Mouse (Mus musculus): ENCODE data around the gene Ctnnd1. TPM values are rescaled to one million over a fixed set of nuclear protein-coding genes. Genes with fewer than 3 reads are reported as not detected.

The Ctnnd1 gene
- polyA plus RNA-seq, 1 experiment from 2014 or later: 30.1 TPM

DNA sequence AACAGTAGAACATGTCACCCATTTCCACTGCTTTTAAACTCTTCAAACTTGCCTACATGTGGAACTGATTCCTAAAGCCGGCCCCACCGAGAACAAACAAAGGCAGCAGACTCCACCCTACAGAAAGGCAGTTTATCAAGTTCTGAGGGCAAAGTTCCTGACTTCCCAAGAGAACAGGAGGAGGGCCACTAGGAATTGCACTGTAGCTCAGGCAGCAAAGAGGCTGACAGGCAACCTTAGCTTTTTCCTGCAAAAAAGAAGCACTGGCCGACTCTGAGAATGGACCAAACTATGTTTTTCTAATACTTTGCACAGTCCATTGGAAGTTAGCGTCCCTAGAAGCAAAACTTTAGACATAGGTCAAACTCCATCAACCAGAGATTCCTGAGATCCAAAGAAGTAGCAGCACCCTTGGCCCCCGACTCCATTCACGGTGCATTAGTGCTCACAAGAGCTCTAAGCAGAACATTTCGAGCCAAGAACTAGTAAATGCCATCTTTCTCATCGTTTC lies 14.3 kb downstream of the Ctnnd1 start:
- H3K4me2 ChIP-seq (ENCODE audit: low read depth, low read length): peak overlapping the region; percentile 8; the same call in 1 of the 2 replicates
- no peaks in the 10 kb centered on the region for H3K27me3 ChIP-seq (ENCODE audit: control insufficient read depth, insufficient read depth, low read length)
- no peaks in the 10 kb centered on the region; the same call in 1 of the 2 replicates for H3K36me3 ChIP-seq (ENCODE audit: control insufficient read depth, insufficient read depth, low read length)
- no peak overlapping the region for H3K4me3 ChIP-seq (ENCODE audit: low read depth, low read length)
- ATAC-seq (ENCODE audit: low read depth): no peak
- H3K27ac ChIP-seq (ENCODE audit: low read depth, low read length): peak overlapping the region; percentile 88
- no peak overlapping the region for H3K9ac ChIP-seq (replicated peaks; ENCODE audit: low read depth, low read length)
- peaks cover 36% of the 10 kb centered on the region; the same call in 1 of the 2 replicates for H3K4me1 ChIP-seq (ENCODE audit: control insufficient read depth, insufficient read depth, low read length)
- no peaks in the 10 kb centered on the region for H3K9me3 ChIP-seq (ENCODE audit: control insufficient read depth, low read length)
- 23% methylated on average over 8 of the region's 8 CpGs for WGBS

DNA sequence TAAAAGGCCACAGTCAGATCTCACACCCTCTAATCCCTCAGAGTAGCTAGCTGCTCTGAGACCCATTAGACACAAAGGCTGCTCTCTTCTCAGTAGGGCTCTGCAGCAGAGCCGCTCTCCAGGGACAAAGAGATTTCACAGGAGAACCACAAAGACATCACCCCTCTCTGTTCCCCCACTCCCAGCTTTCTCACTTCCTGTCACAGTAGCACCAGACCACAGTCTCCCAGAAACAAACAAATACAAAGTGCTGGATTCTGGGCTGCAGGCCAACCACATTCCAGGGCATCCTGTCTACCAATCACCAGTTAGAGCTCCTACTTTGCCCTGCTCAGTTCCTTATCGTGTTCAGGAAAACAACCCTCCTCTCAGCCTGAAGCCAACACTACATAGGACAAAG lies 15.0 kb downstream of the Ctnnd1 start:
- no peaks in the 10 kb centered on the region for H3K27me3 ChIP-seq (ENCODE audit: control insufficient read depth, insufficient read depth, low read length)
- H3K4me2 ChIP-seq (ENCODE audit: low read depth, low read length): peak overlapping the region; percentile 8; the same call in 1 of the 2 replicates
- WGBS: 6% methylated on average over 2 of the region's 2 CpGs
- H3K4me1 ChIP-seq (ENCODE audit: control insufficient read depth, insufficient read depth, low read length): peaks cover 36% of the 10 kb centered on the region; the same call in 1 of the 2 replicates
- H3K9me3 ChIP-seq (ENCODE audit: control insufficient read depth, low read length): no peaks in the 10 kb centered on the region
- H3K4me3 ChIP-seq (ENCODE audit: low read depth, low read length): no peak overlapping the region
- no peak overlapping the region for H3K9ac ChIP-seq (replicated peaks; ENCODE audit: low read depth, low read length)
- peak overlapping the region; percentile 88 for H3K27ac ChIP-seq (ENCODE audit: low read depth, low read length)
- ATAC-seq (ENCODE audit: low read depth): peak; percentile 91
- H3K36me3 ChIP-seq (ENCODE audit: control insufficient read depth, insufficient read depth, low read length): no peaks in the 10 kb centered on the region; the same call in 1 of the 2 replicates

DNA sequence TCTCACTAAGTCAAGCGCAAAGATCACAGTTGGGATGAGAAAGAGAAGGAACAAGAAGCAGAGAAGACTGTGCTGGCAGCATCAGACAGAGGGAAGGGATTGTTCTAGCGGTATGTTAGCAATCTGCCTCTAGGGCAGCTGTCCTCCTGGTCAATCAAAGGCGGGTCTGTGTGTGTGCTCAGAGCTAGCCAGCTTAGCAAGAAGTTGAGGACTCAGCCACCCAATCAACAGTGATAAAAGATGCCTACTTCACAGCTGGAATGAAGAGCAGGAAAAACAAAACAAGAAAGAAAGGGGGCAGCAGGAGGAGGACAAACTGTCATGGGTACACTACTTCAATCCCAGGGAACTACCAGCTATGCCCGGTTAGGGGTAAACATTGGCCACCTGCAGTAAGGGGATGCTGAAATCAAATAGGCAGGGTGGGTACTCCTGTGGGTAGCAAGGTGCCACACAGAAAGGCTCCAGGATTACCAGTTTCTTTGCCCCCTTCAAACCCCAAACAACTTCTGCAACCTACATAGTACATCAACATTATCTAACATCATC lies 15.6 kb downstream of the Ctnnd1 start:
- Histone ChIP-seq H3K9ac (replicated peaks; ENCODE audit: low read depth, low read length) (no peak overlapping the region), H3K4me1 (ENCODE audit: control insufficient read depth, insufficient read depth, low read length) (peaks cover 36% of the 10 kb centered on the region; the same call in 1 of the 2 replicates), H3K27me3 (ENCODE audit: control insufficient read depth, insufficient read depth, low read length) (no peaks in the 10 kb centered on the region), H3K9me3 (ENCODE audit: control insufficient read depth, low read length) (no peaks in the 10 kb centered on the region), H3K36me3 (ENCODE audit: control insufficient read depth, insufficient read depth, low read length) (no peaks in the 10 kb centered on the region; the same call in 1 of the 2 replicates), H3K27ac (ENCODE audit: low read depth, low read length) (peak overlapping the region; percentile 88), H3K4me2 (ENCODE audit: low read depth, low read length) (peak overlapping the region; percentile 26; the same call in 1 of the 2 replicates), H3K4me3 (ENCODE audit: low read depth, low read length) (no peak overlapping the region)
- 30% methylated on average over 4 of the region's 4 CpGs for WGBS
- ATAC-seq (ENCODE audit: low read depth): peak; percentile 33; the same call in 1 of the 2 replicates

DNA sequence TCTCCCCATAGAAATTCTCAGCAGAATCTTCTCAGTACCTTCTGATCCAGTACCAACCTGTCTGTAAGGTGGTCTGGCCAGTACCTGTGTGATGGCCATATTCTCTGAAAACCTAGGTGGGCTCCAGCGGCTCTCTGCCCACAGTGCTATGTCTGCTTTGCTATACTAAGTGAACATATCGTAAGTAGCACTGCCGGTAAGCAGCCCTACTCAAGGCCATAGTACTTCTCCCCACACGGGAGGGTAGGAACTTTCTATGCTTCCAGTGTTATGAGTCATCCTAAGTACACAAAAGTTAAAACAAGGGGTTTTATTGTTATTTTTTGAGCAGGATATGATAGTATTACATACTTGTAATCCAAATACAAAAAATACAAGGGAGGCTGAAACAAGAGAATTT lies 16.6 kb downstream of the Ctnnd1 start:
- Histone ChIP-seq H3K36me3 (ENCODE audit: control insufficient read depth, insufficient read depth, low read length) (no peaks in the 10 kb centered on the region), H3K9ac (replicated peaks; ENCODE audit: low read depth, low read length) (no peak overlapping the region), H3K27me3 (ENCODE audit: control insufficient read depth, insufficient read depth, low read length) (no peaks in the 10 kb centered on the region), H3K27ac (ENCODE audit: low read depth, low read length) (no peak overlapping the region), H3K9me3 (ENCODE audit: control insufficient read depth, low read length) (no peaks in the 10 kb centered on the region), H3K4me3 (ENCODE audit: low read depth, low read length) (no peak overlapping the region), H3K4me2 (ENCODE audit: low read depth, low read length) (no peak overlapping the region), H3K4me1 (ENCODE audit: control insufficient read depth, insufficient read depth, low read length) (peaks cover 36% of the 10 kb centered on the region; the same call in 1 of the 2 replicates)
- ATAC-seq (ENCODE audit: low read depth): no peak
- 81% methylated on average over 4 of the region's 4 CpGs for WGBS

DNA sequence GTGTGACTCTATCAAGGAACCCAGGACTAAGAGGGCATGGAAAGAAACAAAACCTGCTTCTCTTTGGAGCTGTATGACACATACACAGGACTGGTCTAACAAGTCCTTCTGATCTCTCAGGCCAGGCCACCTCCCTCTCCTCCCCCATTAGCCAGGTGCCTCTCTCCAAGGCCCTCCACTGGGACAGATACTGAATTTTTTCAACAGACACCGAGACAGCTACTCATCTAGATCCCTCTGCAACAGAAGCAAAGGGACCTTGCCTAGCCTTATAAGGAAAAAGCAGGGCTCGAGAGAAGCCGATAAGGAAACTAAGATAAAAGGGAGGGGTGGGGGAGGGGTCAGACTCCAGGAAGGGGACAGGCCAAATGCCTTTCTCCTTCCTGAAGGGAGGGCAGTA lies 17.6 kb downstream of the Ctnnd1 start:
- H3K4me3 ChIP-seq (ENCODE audit: low read depth, low read length): no peak overlapping the region
- H3K36me3 ChIP-seq (ENCODE audit: control insufficient read depth, insufficient read depth, low read length): no peaks in the 10 kb centered on the region
- ATAC-seq (ENCODE audit: low read depth): no peak
- H3K27ac ChIP-seq (ENCODE audit: low read depth, low read length): no peak overlapping the region
- no peak overlapping the region for H3K4me2 ChIP-seq (ENCODE audit: low read depth, low read length)
- H3K9me3 ChIP-seq (ENCODE audit: control insufficient read depth, low read length): no peaks in the 10 kb centered on the region
- peaks cover 26% of the 10 kb centered on the region; the same call in 1 of the 2 replicates for H3K4me1 ChIP-seq (ENCODE audit: control insufficient read depth, insufficient read depth, low read length)
- no peak overlapping the region for H3K9ac ChIP-seq (replicated peaks; ENCODE audit: low read depth, low read length)
- H3K27me3 ChIP-seq (ENCODE audit: control insufficient read depth, insufficient read depth, low read length): no peaks in the 10 kb centered on the region
- 17% methylated on average over 3 of the region's 3 CpGs for WGBS

DNA sequence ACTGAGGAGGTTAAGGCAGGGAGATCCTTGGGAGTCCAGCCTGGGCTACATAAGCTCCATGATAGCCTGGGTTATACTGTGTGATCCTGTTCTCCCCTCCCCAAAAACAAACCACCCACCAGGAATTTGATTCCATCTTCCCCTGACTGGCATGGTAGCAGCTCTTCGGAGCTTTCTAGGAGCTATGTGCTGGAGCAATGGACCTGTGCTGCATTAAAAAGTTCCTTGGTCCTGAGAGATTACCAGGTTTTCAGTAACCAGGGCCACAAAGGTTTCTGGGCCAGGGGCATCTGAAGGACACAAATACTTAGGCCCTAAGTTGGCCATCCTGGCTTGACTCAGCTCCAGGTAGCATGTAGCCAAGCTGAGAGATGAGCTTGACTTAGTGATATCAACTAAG lies 18.6 kb downstream of the Ctnnd1 start:
- Histone ChIP-seq H3K27me3 (ENCODE audit: control insufficient read depth, insufficient read depth, low read length) (no peaks in the 10 kb centered on the region), H3K4me2 (ENCODE audit: low read depth, low read length) (no peak overlapping the region), H3K4me1 (ENCODE audit: control insufficient read depth, insufficient read depth, low read length) (peaks cover 22% of the 10 kb centered on the region; the same call in 1 of the 2 replicates), H3K4me3 (ENCODE audit: low read depth, low read length) (no peak overlapping the region), H3K9ac (replicated peaks; ENCODE audit: low read depth, low read length) (no peak overlapping the region), H3K36me3 (ENCODE audit: control insufficient read depth, insufficient read depth, low read length) (no peaks in the 10 kb centered on the region), H3K9me3 (ENCODE audit: control insufficient read depth, low read length) (no peaks in the 10 kb centered on the region), H3K27ac (ENCODE audit: low read depth, low read length) (no peak overlapping the region)
- no peak for ATAC-seq (ENCODE audit: low read depth)
- WGBS: 100% methylated on average over 1 of the region's 1 CpGs

DNA sequence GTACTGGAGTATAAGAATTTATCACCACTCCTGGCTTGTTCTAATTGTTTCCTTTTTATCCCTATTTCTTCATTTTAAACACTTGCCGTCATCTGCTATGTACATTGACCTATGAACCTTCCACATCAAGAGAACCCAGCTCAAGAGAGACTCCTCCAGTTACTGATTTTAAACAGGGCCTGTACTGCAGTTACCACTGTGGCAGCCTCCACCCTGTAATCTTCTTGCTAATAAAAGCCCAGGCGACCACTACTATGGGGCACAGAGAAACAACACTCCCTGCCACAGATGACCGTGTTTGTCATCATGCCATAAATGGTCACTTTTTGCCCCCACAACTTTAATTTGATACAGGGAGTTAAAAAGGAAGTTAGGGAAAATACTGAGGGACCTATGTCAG lies 23.5 kb downstream of the Ctnnd1 start:
- no peaks in the 10 kb centered on the region for H3K27me3 ChIP-seq (ENCODE audit: control insufficient read depth, insufficient read depth, low read length)
- ATAC-seq (ENCODE audit: low read depth): no peak
- no peaks in the 10 kb centered on the region for H3K9me3 ChIP-seq (ENCODE audit: control insufficient read depth, low read length)
- 45% methylated on average over 3 of the region's 3 CpGs for WGBS
- H3K9ac ChIP-seq (replicated peaks; ENCODE audit: low read depth, low read length): no peak overlapping the region
- H3K27ac ChIP-seq (ENCODE audit: low read depth, low read length): no peak overlapping the region
- H3K4me3 ChIP-seq (ENCODE audit: low read depth, low read length): no peak overlapping the region
- H3K36me3 ChIP-seq (ENCODE audit: control insufficient read depth, insufficient read depth, low read length): 0 out of 2 replicates have a peak, but pooled peaks cover 4% of the 10 kb centered on the region
- no peaks in the 10 kb centered on the region for H3K4me1 ChIP-seq (ENCODE audit: control insufficient read depth, insufficient read depth, low read length)
- no peak overlapping the region for H3K4me2 ChIP-seq (ENCODE audit: low read depth, low read length)

DNA sequence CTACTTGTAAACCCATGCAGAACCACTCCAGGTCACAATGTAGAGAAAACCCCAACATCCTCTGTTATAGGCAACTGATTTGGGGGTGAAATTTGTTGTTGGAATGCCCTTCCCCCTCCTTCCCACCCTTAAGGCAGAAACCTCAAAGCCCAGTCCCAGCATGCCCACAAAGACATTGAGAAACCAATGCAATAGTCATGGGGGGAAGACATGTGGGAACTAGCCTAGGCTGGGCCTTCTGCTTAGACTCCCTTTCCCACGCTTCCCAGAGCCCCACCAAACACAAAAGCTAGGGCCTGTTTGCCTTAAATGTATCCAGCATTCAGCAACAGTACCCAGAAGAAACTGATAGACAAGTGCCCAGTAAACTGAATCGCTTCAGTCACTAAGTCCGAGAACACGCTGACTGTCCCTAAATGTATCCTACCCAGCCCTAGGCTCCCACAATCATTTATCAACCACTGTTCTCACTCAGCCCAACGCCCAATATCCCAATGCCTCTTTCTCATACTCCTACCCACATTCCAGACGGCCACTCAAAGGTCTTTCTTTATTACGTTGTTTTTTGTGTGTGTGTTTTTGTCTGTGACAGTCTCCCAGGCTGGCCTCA lies 24.1 kb downstream of the Ctnnd1 start:
- WGBS: 62% methylated on average over 7 of the region's 7 CpGs
- H3K9ac ChIP-seq (replicated peaks; ENCODE audit: low read depth, low read length): no peak overlapping the region
- H3K4me3 ChIP-seq (ENCODE audit: low read depth, low read length): no peak overlapping the region
- H3K9me3 ChIP-seq (ENCODE audit: control insufficient read depth, low read length): no peaks in the 10 kb centered on the region
- no peaks in the 10 kb centered on the region for H3K4me1 ChIP-seq (ENCODE audit: control insufficient read depth, insufficient read depth, low read length)
- H3K4me2 ChIP-seq (ENCODE audit: low read depth, low read length): no peak overlapping the region
- no peak overlapping the region for H3K27ac ChIP-seq (ENCODE audit: low read depth, low read length)
- no peak for ATAC-seq (ENCODE audit: low read depth)
- H3K27me3 ChIP-seq (ENCODE audit: control insufficient read depth, insufficient read depth, low read length): no peaks in the 10 kb centered on the region
- 0 out of 2 replicates have a peak, but pooled peaks cover 4% of the 10 kb centered on the region for H3K36me3 ChIP-seq (ENCODE audit: control insufficient read depth, insufficient read depth, low read length)

DNA sequence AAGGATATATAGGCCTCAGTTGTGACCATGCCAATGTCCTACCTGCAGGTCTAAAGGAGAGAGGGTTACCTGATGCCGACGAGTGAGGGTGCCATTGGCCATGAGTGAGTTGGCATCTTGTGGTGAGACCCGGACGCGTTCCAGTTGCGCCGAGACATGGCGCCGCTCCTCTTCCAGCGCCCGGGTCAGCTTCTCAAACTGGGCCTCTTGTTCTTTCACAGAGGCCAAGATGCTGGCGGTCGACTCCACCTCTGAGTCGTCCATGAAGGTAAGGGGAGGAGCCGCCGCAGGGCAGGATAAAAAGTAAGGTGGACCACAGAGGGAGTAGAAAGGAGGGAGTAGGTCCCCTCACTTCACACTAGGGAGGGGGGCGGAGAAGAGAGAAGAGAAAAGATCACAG lies 26.4 kb downstream of the Ctnnd1 start:
- Histone ChIP-seq H3K27ac (ENCODE audit: low read depth, low read length) (no peak overlapping the region), H3K36me3 (ENCODE audit: control insufficient read depth, insufficient read depth, low read length) (peaks cover 25% of the 10 kb centered on the region), H3K4me2 (ENCODE audit: low read depth, low read length) (no peak overlapping the region), H3K9ac (replicated peaks; ENCODE audit: low read depth, low read length) (no peak overlapping the region), H3K9me3 (ENCODE audit: control insufficient read depth, low read length) (no peaks in the 10 kb centered on the region), H3K4me3 (ENCODE audit: low read depth, low read length) (no peak overlapping the region), H3K4me1 (ENCODE audit: control insufficient read depth, insufficient read depth, low read length) (no peaks in the 10 kb centered on the region), H3K27me3 (ENCODE audit: control insufficient read depth, insufficient read depth, low read length) (no peaks in the 10 kb centered on the region)
- 96% methylated on average over 17 of the region's 17 CpGs for WGBS
- ATAC-seq (ENCODE audit: low read depth): no peak

Measured in neural tube, embryonic 14.5 days (tissue).